Mouse (Mus musculus) E14TG2a.4 (cell line): ENCODE results near the gene Upf2.
A peak's percentile ranks its signal among the peaks of the same experiment; 100 is the strongest.
"Not testable (repeated sequence)": the region's sequence is repeated elsewhere in the genome, so short reads cannot be mapped to it uniquely, and the experiment has no call there.

ENCODE experiments used
- H3K27me3 ChIP-seq: 2 replicates; pipeline ENCODE4 v1.6.1; 2014; ENCODE audit warnings: low read length, control low read depth; ENCODE audit not compliant: insufficient read depth
- H3K36me3 ChIP-seq: 2 replicates; pipeline ENCODE4 v1.6.1; 2014; ENCODE audit warnings: low read length, control low read depth; ENCODE audit not compliant: insufficient read depth
- H3K4me1 ChIP-seq: replicated peaks from 2 replicates; pipeline ENCODE4 v1.6.1; 2014; ENCODE audit warnings: low read depth, low read length, control low read depth
- H3K4me3 ChIP-seq: replicated peaks from 2 replicates; pipeline ENCODE4 v1.5.1; 2014; ENCODE audit warnings: mild to moderate bottlenecking, low read length
- H3K9me3 ChIP-seq: 2 replicates; pipeline ENCODE4 v1.6.1; 2014; ENCODE audit warnings: low read length, control low read depth
- CTCF ChIP-seq: conservative IDR thresholded peaks from 2 replicates; pipeline ENCODE4 v1.5.1; 2014; ENCODE audit warnings: low read length
- NANOG ChIP-seq: IDR thresholded peaks from 2 replicates; pipeline ENCODE4 v1.6.1; 2014; ENCODE audit warnings: borderline replicate concordance, low read length, mixed read lengths
- POU5F1 ChIP-seq: IDR thresholded peaks from 2 replicates; pipeline ENCODE4 v1.6.1; 2014; ENCODE audit warnings: low read length, borderline replicate concordance

Upf2 gene

DNA sequence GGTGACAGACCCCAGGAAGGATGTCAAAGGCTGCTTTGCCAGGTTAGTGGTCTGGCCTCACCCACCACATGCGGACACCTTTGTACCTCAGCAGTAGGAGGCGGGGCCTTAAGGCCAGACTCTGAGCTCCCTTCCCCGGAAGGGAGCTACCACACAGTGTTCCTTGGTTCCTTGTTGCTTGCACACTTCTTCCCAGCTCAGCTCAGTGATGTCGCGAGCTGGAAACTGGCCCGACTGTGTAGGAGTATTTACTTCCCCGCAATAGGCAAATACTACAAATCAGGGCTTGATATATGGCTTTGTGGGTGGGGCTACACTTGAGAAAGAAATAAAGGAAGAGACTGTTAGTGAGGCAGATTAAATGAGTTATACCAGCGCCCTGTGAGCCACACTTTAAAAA lies 129.8 kb downstream of the Upf2 start:
- H3K4me1 ChIP-seq: peaks cover 37% of the 10 kb centered on the region
- peaks cover 8% of the 10 kb centered on the region; the same call in 1 of the 2 replicates for H3K27me3 ChIP-seq
- no peaks in the 10 kb centered on the region for H3K36me3 ChIP-seq
- TF ChIP-seq NANOG (no peak), CTCF (no peak), POU5F1 (no peak)
- H3K4me3 ChIP-seq: no peak overlapping the region
- no peaks in the 10 kb centered on the region for H3K9me3 ChIP-seq

GRCm38 (mm10) chr2:6082615-6083014 lies 131.3 kb downstream of the Upf2 start:
- no peaks in the 10 kb centered on the region for H3K36me3 ChIP-seq
- TF ChIP-seq NANOG (no peak), POU5F1 (no peak), CTCF (no peak)

GRCm38 (mm10) chr2:6083696-6084095 lies 132.4 kb downstream of the Upf2 start:
- no peak for TF ChIP-seq NANOG
- TF ChIP-seq POU5F1: no peak
- TF ChIP-seq CTCF: no peak
- Histone ChIP-seq H3K4me3 (no peak overlapping the region), H3K4me1 (peaks cover 34% of the 10 kb centered on the region), H3K27me3 (peaks cover 21% of the 10 kb centered on the region), H3K36me3 (no peaks in the 10 kb centered on the region), H3K9me3 (no peaks in the 10 kb centered on the region)

More at GRCm38 (mm10) chr2:6082615-6083014, 131.3 kb downstream of the Upf2 start:
- H3K9me3 ChIP-seq: no peaks in the 10 kb centered on the region
- no peak overlapping the region for H3K4me3 ChIP-seq
- peaks cover 18% of the 10 kb centered on the region for H3K27me3 ChIP-seq
- H3K4me1 ChIP-seq: peaks cover 37% of the 10 kb centered on the region

DNA sequence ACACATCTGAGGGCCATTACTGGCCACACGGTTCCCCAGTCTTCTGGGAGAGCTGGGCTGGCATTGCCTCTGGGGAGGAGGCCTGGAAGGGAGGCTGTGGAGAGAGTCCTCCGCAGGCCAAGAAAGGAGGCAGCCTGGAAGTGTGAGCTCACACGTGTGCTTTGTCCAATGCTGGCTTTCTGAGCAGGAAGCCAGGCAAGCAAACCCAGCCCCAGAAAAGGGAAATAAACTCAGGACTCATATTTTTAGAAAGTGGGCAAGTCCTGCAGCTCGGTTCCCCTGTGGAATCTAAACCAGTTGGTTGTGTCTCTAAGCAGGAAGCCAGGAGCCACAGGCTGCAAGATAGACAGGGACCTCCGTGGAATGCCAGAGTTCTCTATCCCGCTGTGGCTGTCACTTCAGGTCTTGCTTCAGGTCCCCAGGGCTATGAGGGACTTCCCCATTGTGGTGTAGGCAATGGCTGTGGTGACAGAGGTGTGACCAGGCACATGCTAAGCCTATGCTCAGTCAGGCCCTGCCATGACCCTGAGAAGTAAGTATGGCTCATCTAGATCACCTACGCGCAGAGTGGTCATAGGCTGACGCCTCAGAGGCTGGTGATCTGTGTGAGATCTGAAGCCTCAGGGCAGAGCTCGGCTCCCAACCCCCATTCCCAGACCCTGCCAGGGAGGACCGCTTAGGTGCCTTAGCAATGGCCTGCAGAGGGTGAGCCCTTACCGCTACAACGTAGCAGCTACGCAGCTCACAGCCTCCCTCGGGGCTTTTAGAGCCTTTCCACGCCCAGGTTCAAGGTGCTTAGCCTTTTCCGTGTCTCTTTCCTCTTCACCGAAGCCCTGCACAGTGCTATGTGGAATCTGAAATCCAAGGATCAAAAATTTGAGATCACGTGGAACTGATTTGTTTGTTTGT lies 134.6 kb downstream of the Upf2 start:
- Histone ChIP-seq H3K4me3 (peak overlapping the region; percentile 45), H3K27me3 (peaks cover 19% of the 10 kb centered on the region), H3K36me3 (no peaks in the 10 kb centered on the region), H3K9me3 (no peaks in the 10 kb centered on the region), H3K4me1 (peaks cover 37% of the 10 kb centered on the region)
- TF ChIP-seq NANOG (no peak), POU5F1 (no peak), CTCF (no peak)

- no peak overlapping the region; the same call in 1 of the 2 replicates for H3K4me3 ChIP-seq
- H3K36me3 ChIP-seq: no peaks in the 10 kb centered on the region
- no peak for TF ChIP-seq NANOG
- TF ChIP-seq CTCF: no peak
- TF ChIP-seq POU5F1: no peak
- peaks cover 19% of the 10 kb centered on the region for H3K27me3 ChIP-seq
- H3K9me3 ChIP-seq: no peaks in the 10 kb centered on the region
- peaks cover 29% of the 10 kb centered on the region for H3K4me1 ChIP-seq
Measured at GRCm38 (mm10) chr2:6087151-6087550, 135.9 kb downstream of the Upf2 start.

DNA sequence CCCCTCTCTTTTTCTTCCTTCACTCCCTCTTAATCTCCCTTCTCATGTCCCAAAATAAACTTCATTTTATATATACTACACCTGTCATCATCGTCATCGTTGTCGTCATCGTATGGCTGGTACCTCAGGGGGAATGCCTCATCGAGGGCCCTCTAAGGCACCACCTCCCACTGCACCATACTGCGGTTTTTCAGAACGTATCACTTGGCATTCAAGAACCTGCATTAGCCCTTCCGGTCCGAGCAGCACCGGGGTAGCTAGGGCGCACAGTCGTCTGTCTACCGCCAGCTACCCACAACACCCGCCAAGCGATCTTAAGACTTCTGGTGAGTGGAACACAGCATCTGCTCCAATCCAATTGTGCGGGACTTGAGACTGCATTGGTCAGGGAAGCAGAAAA lies 138.7 kb downstream of the Upf2 start:
- not testable (repeated sequence) for H3K9me3 ChIP-seq, H3K36me3 ChIP-seq
- Histone ChIP-seq H3K4me3 (peak overlapping the region; percentile 71), H3K4me1 (peaks cover 29% of the 10 kb centered on the region), H3K27me3 (peaks cover 15% of the 10 kb centered on the region)

GRCm38 (mm10) chr2:6097113-6097716 lies 145.9 kb downstream of the Upf2 start:
- TF ChIP-seq POU5F1: no peak
- TF ChIP-seq CTCF: no peak
- Histone ChIP-seq H3K4me1 (peaks cover 56% of the 10 kb centered on the region), H3K9me3 (no peaks in the 10 kb centered on the region), H3K27me3 (peaks cover 31% of the 10 kb centered on the region), H3K36me3 (no peaks in the 10 kb centered on the region), H3K4me3 (no peak overlapping the region)

GRCm38 (mm10) chr2:6098924-6099323 lies 147.7 kb downstream of the Upf2 start:
- H3K36me3 ChIP-seq: no peaks in the 10 kb centered on the region
- TF ChIP-seq POU5F1: no peak
- TF ChIP-seq CTCF: no peak
- no peak; the same call in 1 of the 2 replicates for TF ChIP-seq NANOG
- peaks cover 56% of the 10 kb centered on the region for H3K4me1 ChIP-seq
- peaks cover 45% of the 10 kb centered on the region for H3K27me3 ChIP-seq
- H3K9me3 ChIP-seq: peaks cover 4% of the 10 kb centered on the region
- H3K4me3 ChIP-seq: 0 out of 2 replicates have a peak overlapping the region, but pooled peaks have one; percentile 11
